Mouse (Mus musculus) G1E (cell line): Measurements from ENCODE around the gene Fam222b.

Experiments used
- CTCF ChIP-seq: IDR thresholded peaks from 2 replicates; pipeline ENCODE4 v1.5.1; 2012; ENCODE audit warnings: low read depth, low read length, inconsistent platforms, mixed read lengths
- GATA1 ChIP-seq: IDR thresholded peaks from 2 replicates; pipeline ENCODE4 v1.6.1; 2012; ENCODE audit warnings: borderline replicate concordance, low read length, inconsistent platforms, mixed read lengths
- TAL1 ChIP-seq: conservative IDR thresholded peaks from 2 replicates; pipeline ENCODE4 v1.6.1; 2012; ENCODE audit warnings: low read depth, low read length, inconsistent platforms, mixed read lengths

GRCm38 (mm10) chr11:78074277-78074652, 20.2 kb upstream of the Fam222b start:
- TF ChIP-seq CTCF: no peak
- TF ChIP-seq TAL1: no peak
- TF ChIP-seq GATA1: no peak
